14 mouse cellular contexts compared by ENCODE assay signal in genomic region chr8:91082428-91082827, GRCm38 (mm10). TPM values are rescaled to one million over a fixed set of nuclear protein-coding genes. Genes with fewer than 3 reads are reported as not detected.
DNase-seq lines count a peak whose midpoint lies in the region; ATAC-seq and TF ChIP-seq lines count a peak whose summit lies in the region.
"Had no signal": no experiment of that assay in that cellular context is flagged by ENCODE, and none has a peak within 500 bp of the region (broad histone marks: within the 10 kb centered on the region; RNA-seq: fewer than 3 reads in every experiment).

No protein-coding gene starts in this region.

- WGBS in lung, embryonic 14.5 days, result 84% methylated on average over 12 of the region's 12 CpGs
- WGBS in kidney, adult 2 months, result 83% methylated on average over 12 of the region's 12 CpGs
- WGBS in intestine, embryonic 15.5 days, result 89% methylated on average over 12 of the region's 12 CpGs

- no peaks in the 10 kb centered on the region for H3K27me3 ChIP-seq in lung, embryonic 14.5 days (ENCODE audit: insufficient read depth, low read length)
- H3K27me3 ChIP-seq in kidney, adult 2 months (replicated peaks; ENCODE audit: control insufficient read depth, insufficient read depth, low read length), result no peaks in the 10 kb centered on the region
- H3K27me3 ChIP-seq in intestine, embryonic 15.5 days (replicated peaks), result no peaks in the 10 kb centered on the region
- H3K27me3 ChIP-seq: forebrain, embryonic 12.5 days; limb, embryonic 13.5 days; neural tube, embryonic 13.5 days had no signal

- no peak overlapping the region for H3K27ac ChIP-seq in lung, embryonic 14.5 days (ENCODE audit: low read depth)
- H3K27ac ChIP-seq in kidney, adult 2 months (ENCODE audit: insufficient read depth, low read depth, low read length), result no peak overlapping the region
- no peak overlapping the region for H3K27ac ChIP-seq in intestine, embryonic 15.5 days
- H3K27ac ChIP-seq: forebrain, embryonic 12.5 days; limb, embryonic 13.5 days; neural tube, embryonic 13.5 days had no signal

- no peak for TF ChIP-seq CTCF in lung, embryonic 14.5 days (IDR thresholded peaks at IDR 0.05; ENCODE audit: low read depth)
- no peak for TF ChIP-seq CTCF in kidney, adult 2 months (conservative IDR thresholded peaks at IDR 0.05; ENCODE audit: insufficient read depth, insufficient read length, low read depth, low read length)

- no peak for DNase-seq in lung, embryonic 14.5 days
- DNase-seq in lung, postnatal 25 days (ENCODE audit: low spot score), result no peak
- no peak for DNase-seq in kidney, adult 2 months
- DNase-seq in left cerebral cortex, adult 18-20 months (ENCODE audit: low spot score in 2 of 2), result no peak
- DNase-seq: cerebellum, adult 11 months; kidney, postnatal 25 days had no signal

- no peaks in the 10 kb centered on the region for H3K9me3 ChIP-seq in lung, embryonic 14.5 days (ENCODE audit: low read depth, low read length)
- no peaks in the 10 kb centered on the region for H3K9me3 ChIP-seq in intestine, embryonic 15.5 days
- H3K9me3 ChIP-seq: forebrain, embryonic 12.5 days; limb, embryonic 13.5 days; neural tube, embryonic 13.5 days had no signal

- no peak overlapping the region for H3K4me2 ChIP-seq in lung, embryonic 14.5 days
- H3K4me2 ChIP-seq in intestine, embryonic 15.5 days (replicated peaks), result no peak overlapping the region
- H3K4me2 ChIP-seq: forebrain, embryonic 12.5 days; limb, embryonic 13.5 days; neural tube, embryonic 13.5 days had no signal

- peak; percentile 21; the same call in 1 of the 2 replicates for ATAC-seq in lung, embryonic 14.5 days (ENCODE audit: insufficient read depth)
- ATAC-seq in CD4-positive, CD25-positive, alpha-beta regulatory T cell, adult 4 months, result peak; percentile 56
- peak; percentile 41 for ATAC-seq in common myeloid progenitor, adult 5-6 weeks (replicated peaks; ENCODE audit: low read depth, poor library complexity, severe bottlenecking)
- peak; percentile 54; the same call in 1 of the 2 replicates for ATAC-seq in monocyte, adult 5-6 weeks (replicated peaks; ENCODE audit: insufficient number of reproducible peaks, low FRiP score, low TSS enrichment, poor library complexity, severe bottlenecking)
- ATAC-seq in intestine, embryonic 15.5 days, result no peak
- ATAC-seq: midbrain, embryonic 16.5 days had no signal

- H3K4me1 ChIP-seq in lung, embryonic 14.5 days (ENCODE audit: insufficient read depth), result no peaks in the 10 kb centered on the region
- H3K4me1 ChIP-seq in kidney, adult 2 months (ENCODE audit: control insufficient read depth, insufficient read depth, low read length), result no peaks in the 10 kb centered on the region
- H3K4me1 ChIP-seq in intestine, embryonic 15.5 days (replicated peaks), result no peaks in the 10 kb centered on the region
- H3K4me1 ChIP-seq: forebrain, embryonic 12.5 days; limb, embryonic 13.5 days; neural tube, embryonic 13.5 days had no signal

- no peak overlapping the region for H3K4me3 ChIP-seq in lung, embryonic 14.5 days (ENCODE audit: low read depth, low read length)
- no peak overlapping the region for H3K4me3 ChIP-seq in kidney, adult 2 months (ENCODE audit: insufficient read depth, low read depth, low read length)
- no peak overlapping the region for H3K4me3 ChIP-seq in intestine, embryonic 15.5 days (replicated peaks)
- H3K4me3 ChIP-seq: forebrain, embryonic 12.5 days; limb, embryonic 13.5 days; neural tube, embryonic 13.5 days had no signal

- H3K9ac ChIP-seq in lung, embryonic 14.5 days, result no peak overlapping the region
- no peak overlapping the region for H3K9ac ChIP-seq in intestine, embryonic 15.5 days
- H3K9ac ChIP-seq: forebrain, embryonic 12.5 days; limb, embryonic 13.5 days; neural tube, embryonic 13.5 days had no signal

- TF ChIP-seq POLR2A in kidney, adult 2 months (IDR thresholded peaks at IDR 0.05; ENCODE audit: low read depth, low read length), result no peak

- peaks cover 38% of the 10 kb centered on the region; the same call in 1 of the 2 replicates for H3K36me3 ChIP-seq in lung, embryonic 14.5 days (ENCODE audit: insufficient read depth)
- H3K36me3 ChIP-seq in kidney, adult 2 months (ENCODE audit: control insufficient read depth, insufficient read depth, low read length), result peaks cover 13% of the 10 kb centered on the region
- H3K36me3 ChIP-seq in intestine, embryonic 15.5 days, result peaks cover 8% of the 10 kb centered on the region

RNA-seq across cellular contexts. Expression of gene Rbl2, which starts 12.6 kb away (rescaled TPM):
- polyA plus RNA-seq in lung, embryonic 14.5 days (2014; fragmentation: Nextera tagmentation; extraction: Ambion mirVana), result 19.5 and 23.2 TPM in 2 replicates
- polyA plus RNA-seq in CD4-positive, CD25-positive, alpha-beta regulatory T cell, adult 4 months (2017; shearing (Covaris generic)), result 10 to 100 TPM; 65.5 to 74.2 TPM
- total RNA-seq in common myeloid progenitor, adult 5-6 weeks (2017), result 68.4 and 74.4 TPM in 2 replicates
- 90.9 to 162 TPM (median 105 TPM) in 3 replicates for total RNA-seq in monocyte, adult 5-6 weeks (2017)
- 38.1 and 38.6 TPM in 2 replicates for polyA plus RNA-seq in kidney, adult 2 months (2012; rRNA removed)
- total RNA-seq in left cerebral cortex, adult 18-20 months (2021), result 10 to 100 TPM; 38.8 to 40.4 TPM
- polyA plus RNA-seq in intestine, embryonic 15.5 days (2015; fragmentation: Nextera tagmentation; extraction: Ambion mirVana), result 12.9 and 13.6 TPM in 2 replicates
